Mouse (Mus musculus) liver, postnatal 0 days (tissue): Measurements from ENCODE around the gene Ip6k1. TPM values are rescaled to one million over a fixed set of nuclear protein-coding genes. Genes with fewer than 3 reads are reported as not detected.

Source experiments
- ATAC-seq: fragments of 200-750 bp; cut with Nextera tagmentation; 2 replicates; pipeline ENCODE4 v1.8.0; 2017; ENCODE audit warnings: mild to moderate bottlenecking, moderate library complexity
- DNase-seq: peaks from one replicate; pipeline ENCODE4 v3.0.0-alpha.2; 2016
- H3K27ac ChIP-seq: fragments of 300-500 bp; sonication (generic); 2 replicates; pipeline ENCODE4 v1.5.1; 2014; ENCODE audit warnings: antibody characterized with exemption, moderate library complexity, mild to moderate bottlenecking, low read depth
- H3K27me3 ChIP-seq: fragments of 300-500 bp; sonication (generic); 2 replicates; pipeline ENCODE4 v1.6.1; 2014; ENCODE audit warnings: low read length, control low read depth, mixed read lengths; ENCODE audit not compliant: insufficient read depth
- H3K36me3 ChIP-seq: fragments of 300-500 bp; sonication (generic); replicated peaks from 2 replicates; pipeline ENCODE4 v1.6.1; 2014; ENCODE audit warnings: mild to moderate bottlenecking, control low read depth, low read length, moderate library complexity, mixed read lengths; ENCODE audit not compliant: insufficient read depth
- H3K4me1 ChIP-seq: fragments of 300-500 bp; sonication (generic); 2 replicates; pipeline ENCODE4 v1.6.1; 2014; ENCODE audit warnings: antibody characterized with exemption, mild to moderate bottlenecking, control low read depth; ENCODE audit not compliant: insufficient read depth
- H3K4me2 ChIP-seq: fragments of 300-500 bp; sonication (generic); 2 replicates; pipeline ENCODE4 v1.6.1; 2014; ENCODE audit warnings: low read depth, mild to moderate bottlenecking, low read length, moderate library complexity, mixed read lengths
- H3K4me3 ChIP-seq: fragments of 300-500 bp; sonication (generic); 2 replicates; pipeline ENCODE4 v1.5.1; 2014; ENCODE audit warnings: low read depth, low read length
- H3K9ac ChIP-seq: fragments of 300-500 bp; sonication (generic); replicated peaks from 2 replicates; pipeline ENCODE4 v1.6.1; 2014; ENCODE audit warnings: mild to moderate bottlenecking, moderate library complexity
- H3K9me3 ChIP-seq: fragments of 300-500 bp; sonication (generic); 2 replicates; pipeline ENCODE4 v1.6.1; 2016; ENCODE audit warnings: mild to moderate bottlenecking, control low read depth, low read length, mixed read lengths
- CTCF ChIP-seq: sonication (generic); IDR thresholded peaks from 2 replicates; pipeline ENCODE4 v1.5.1; 2016; ENCODE audit warnings: antibody characterized with exemption, low read depth
- EP300 ChIP-seq: IDR thresholded peaks from 2 replicates; pipeline ENCODE4 v1.6.1; 2016; ENCODE audit warnings: antibody characterized with exemption, low read depth, mild to moderate bottlenecking
- WGBS: fragments of 180-500 bp; shearing (Covaris S2); extraction: QIAGEN DNeasy Blood & Tissue Kit; methylation state at CpG from one replicate; pipeline ENCODE4 v1.1.7; 2014; ENCODE audit not compliant: insufficient replicate concordance; 5-methylcytosine and 5-hydroxymethylcytosine counted together
- polyA plus RNA-seq: library from polyadenylated mRNA; unstranded; fragments of >200 nt; fragmentation: Nextera tagmentation; extraction: Ambion mirVana; gene quantifications from 2 replicates; pipeline ENCODE4 v1.2.1, GENCODE M21; 2015

Gene Ip6k1
- polyA plus RNA-seq, 1 experiment from 2014 or later = 19.8 TPM

DNA sequence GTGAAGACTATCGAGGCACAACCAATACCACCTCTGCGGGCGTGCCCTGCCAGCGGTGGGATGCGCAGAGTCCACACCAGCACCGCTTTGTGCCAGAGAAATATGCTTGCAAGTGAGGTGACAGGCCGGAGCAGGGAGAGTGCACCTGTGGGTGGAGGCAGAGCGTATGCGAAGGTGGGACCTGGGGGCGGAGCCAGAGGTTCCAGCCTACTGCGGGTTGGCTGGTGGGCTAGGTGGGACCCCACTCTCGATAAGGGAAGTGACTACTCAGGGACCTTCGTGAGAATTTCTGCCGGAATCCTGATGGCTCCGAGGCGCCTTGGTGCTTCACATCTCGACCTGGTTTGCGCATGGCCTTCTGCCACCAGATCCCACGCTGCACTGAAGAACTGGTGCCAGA, 80.2 kb downstream of the Ip6k1 start:
- H3K27me3 ChIP-seq = no peaks in the 10 kb centered on the region
- 8% methylated on average over 19 of the region's 19 CpGs for WGBS

DNA sequence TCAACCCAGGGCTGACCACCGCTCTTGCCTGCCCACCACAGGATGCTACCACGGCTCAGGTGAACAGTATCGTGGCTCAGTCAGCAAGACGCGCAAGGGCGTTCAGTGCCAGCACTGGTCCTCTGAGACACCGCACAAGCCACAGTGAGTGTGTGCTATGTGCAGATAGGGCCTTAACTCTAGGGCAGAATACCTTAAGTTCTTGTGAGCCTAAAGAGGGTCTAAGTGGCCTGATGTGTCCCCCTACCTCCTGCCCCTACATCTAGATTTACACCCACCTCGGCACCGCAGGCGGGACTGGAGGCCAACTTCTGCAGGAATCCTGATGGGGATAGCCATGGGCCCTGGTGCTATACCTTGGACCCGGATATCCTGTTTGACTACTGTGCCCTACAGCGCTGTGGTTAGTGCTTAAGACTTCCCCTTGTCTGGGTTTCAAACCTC, 80.7 kb downstream of the Ip6k1 start, which contains the start of gene Rnf123:
Rnf123 (minus strand) TSS at position 359 of the 444 bp plus-strand sequence.
- 25% methylated on average over 12 of the region's 12 CpGs for WGBS
- no peak for ATAC-seq
- H3K27ac ChIP-seq = peak within 1 kb of the TSS; percentile 63

More for the DNA sequence above, 80.2 kb downstream of the Ip6k1 start:
- Histone ChIP-seq H3K36me3 (peaks cover 42% of the 10 kb centered on the region), H3K9me3 (no peaks in the 10 kb centered on the region), H3K27ac (peak overlapping the region; percentile 63), H3K9ac (peak overlapping the region; percentile 23), H3K4me3 (peak overlapping the region; percentile 2; the same call in 1 of the 2 replicates), H3K4me2 (peak overlapping the region; percentile 56), H3K4me1 (peaks cover 62% of the 10 kb centered on the region)
- peak; percentile 57 for DNase-seq
- ATAC-seq = no peak
- TF ChIP-seq EP300 (no peak), CTCF (no peak)

DNA sequence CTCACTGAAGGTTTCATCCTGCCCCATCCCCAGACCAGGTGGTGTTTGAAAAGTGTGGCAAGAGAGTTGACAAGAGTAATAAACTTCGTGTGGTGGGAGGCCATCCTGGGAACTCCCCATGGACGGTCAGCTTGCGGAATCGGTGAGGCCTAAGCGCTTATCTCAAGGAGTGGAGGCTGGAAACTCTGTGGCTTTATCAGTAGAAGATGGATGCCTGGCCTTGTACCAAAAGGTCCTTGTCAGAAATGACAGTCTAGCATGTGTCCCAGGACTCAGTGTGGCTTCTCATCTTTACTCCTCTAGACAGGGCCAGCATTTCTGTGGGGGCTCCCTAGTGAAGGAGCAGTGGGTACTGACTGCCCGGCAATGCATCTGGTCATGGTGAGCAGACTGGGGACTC, 81.3 kb downstream of the Ip6k1 start:
- TF ChIP-seq CTCF (no peak), EP300 (peak; percentile 75)
- 58% methylated on average over 6 of the region's 6 CpGs for WGBS
- Histone ChIP-seq H3K27me3 (no peaks in the 10 kb centered on the region), H3K4me2 (peak overlapping the region; percentile 56), H3K9me3 (no peaks in the 10 kb centered on the region), H3K27ac (peak overlapping the region; percentile 63), H3K4me3 (no peak overlapping the region), H3K36me3 (peaks cover 52% of the 10 kb centered on the region), H3K4me1 (peaks cover 52% of the 10 kb centered on the region), H3K9ac (peak overlapping the region; percentile 42)
- ATAC-seq = no peak
- no peak for DNase-seq

More for the DNA sequence above, 80.7 kb downstream of the Ip6k1 start, which contains the start of gene Rnf123:
- Histone ChIP-seq H3K36me3 (peaks cover 47% of the 10 kb centered on the region), H3K4me2 (peak within 1 kb of the TSS; percentile 56), H3K4me3 (peak within 1 kb of the TSS; percentile 2; the same call in 1 of the 2 replicates), H3K27me3 (no peaks in the 10 kb centered on the region), H3K9ac (peak within 1 kb of the TSS; percentile 42), H3K9me3 (no peaks in the 10 kb centered on the region), H3K4me1 (peaks cover 57% of the 10 kb centered on the region)
- DNase-seq = peak; percentile 54
- TF ChIP-seq CTCF = no peak
- no peak; the same call in 1 of the 2 replicates for TF ChIP-seq EP300

DNA sequence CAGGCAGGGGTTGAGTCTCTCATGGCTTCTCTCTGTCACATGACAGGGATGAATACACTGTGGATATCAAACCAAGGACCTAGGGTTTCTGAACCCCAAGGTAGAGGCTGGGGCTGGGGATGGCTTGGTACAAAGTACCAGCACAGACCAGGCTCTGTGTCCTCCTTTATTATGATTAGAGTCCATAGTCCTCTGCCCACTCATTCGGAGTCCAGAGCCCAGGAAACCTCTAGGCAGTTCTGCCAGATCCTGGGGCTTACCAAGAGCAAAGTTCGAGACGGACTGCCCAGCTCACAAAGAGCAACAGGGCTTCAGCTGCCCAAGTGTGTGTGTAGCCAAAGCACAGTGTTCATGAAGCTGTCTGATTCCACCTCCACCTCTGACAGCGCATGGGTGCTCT, 83.0 kb downstream of the Ip6k1 start:
- H3K9me3 ChIP-seq = no peaks in the 10 kb centered on the region
- H3K27me3 ChIP-seq = no peaks in the 10 kb centered on the region
- peak overlapping the region; percentile 63 for H3K27ac ChIP-seq
- H3K4me2 ChIP-seq = no peak overlapping the region
- no peak for TF ChIP-seq CTCF
- no peak for TF ChIP-seq EP300
- H3K9ac ChIP-seq = peak overlapping the region; percentile 24
- ATAC-seq (no peak), DNase-seq (no peak)
- no peak overlapping the region for H3K4me3 ChIP-seq
- 78% methylated on average over 4 of the region's 4 CpGs for WGBS
- H3K36me3 ChIP-seq = peaks cover 69% of the 10 kb centered on the region
- peaks cover 44% of the 10 kb centered on the region for H3K4me1 ChIP-seq

DNA sequence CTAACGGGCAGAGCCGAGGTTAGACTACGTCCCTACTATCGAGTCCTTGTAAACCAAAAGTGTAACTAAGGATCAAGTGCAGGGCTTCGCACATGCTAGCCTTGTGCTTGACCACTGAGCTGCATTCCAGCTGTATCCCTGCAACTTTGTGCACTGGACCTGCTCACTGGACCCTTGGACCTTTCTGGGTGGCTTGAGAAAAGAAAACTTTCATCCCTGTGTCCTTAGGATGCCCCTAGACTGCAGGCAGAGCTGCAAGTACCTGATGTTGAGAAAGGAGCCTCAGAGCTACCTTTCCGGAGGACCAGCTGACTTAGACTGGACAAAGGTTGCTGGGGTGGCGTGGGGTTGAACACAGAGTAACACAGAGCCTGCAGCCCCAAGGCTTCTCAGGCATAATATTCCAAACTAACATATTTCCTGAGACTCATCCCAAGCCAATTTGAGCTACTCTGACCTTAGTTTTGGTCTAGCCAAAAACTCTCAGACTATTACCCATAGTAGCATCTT, 88.4 kb downstream of the Ip6k1 start:
- no peak overlapping the region for H3K9ac ChIP-seq
- WGBS = 91% methylated on average over 7 of the region's 7 CpGs
- no peaks in the 10 kb centered on the region for H3K9me3 ChIP-seq
- no peak for TF ChIP-seq CTCF
- no peak for TF ChIP-seq EP300
- H3K4me1 ChIP-seq = peaks cover 17% of the 10 kb centered on the region
- H3K36me3 ChIP-seq = peaks cover 74% of the 10 kb centered on the region
- no peak for ATAC-seq
- DNase-seq = no peak
- H3K27ac ChIP-seq = no peak overlapping the region
- H3K27me3 ChIP-seq = no peaks in the 10 kb centered on the region
- H3K4me2 ChIP-seq = no peak overlapping the region
- H3K4me3 ChIP-seq = no peak overlapping the region

DNA sequence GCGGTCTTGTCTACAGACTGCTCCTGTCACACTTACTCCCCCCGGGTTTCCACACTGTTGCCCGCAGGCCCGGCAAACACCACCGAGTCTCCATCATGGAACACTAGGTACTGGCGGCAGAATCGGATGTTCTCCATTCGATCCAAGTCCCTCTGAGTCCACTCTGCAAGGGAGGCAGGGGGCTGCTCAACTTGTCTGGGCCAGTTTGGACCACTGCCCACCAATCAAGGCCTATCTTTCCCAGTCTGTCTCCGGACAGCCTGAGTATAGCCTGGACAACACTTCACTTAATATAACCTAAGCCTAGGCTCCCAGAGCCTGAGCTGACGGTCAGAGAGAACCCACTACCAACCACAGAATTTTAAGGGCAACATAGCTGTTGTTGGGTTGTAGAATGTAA, 91.3 kb downstream of the Ip6k1 start:
- peaks cover 44% of the 10 kb centered on the region for H3K36me3 ChIP-seq
- DNase-seq (no peak), ATAC-seq (no peak)
- 63% methylated on average over 10 of the region's 10 CpGs for WGBS
- TF ChIP-seq EP300 = no peak
- no peak for TF ChIP-seq CTCF
- H3K4me3 ChIP-seq = peak overlapping the region; percentile 76
- H3K9ac ChIP-seq = peak overlapping the region; percentile 92
- H3K9me3 ChIP-seq = no peaks in the 10 kb centered on the region
- peak overlapping the region; percentile 98 for H3K27ac ChIP-seq
- peak overlapping the region; percentile 92 for H3K4me2 ChIP-seq
- H3K4me1 ChIP-seq = peaks cover 31% of the 10 kb centered on the region
- no peaks in the 10 kb centered on the region for H3K27me3 ChIP-seq
